Mouse (Mus musculus) lung, adult 2 months (tissue): ENCODE measurements around the gene Cacna1c. TPM values are rescaled to one million over a fixed set of nuclear protein-coding genes. Genes with fewer than 3 reads are reported as not detected.

Experiments
- DNase-seq: peaks from one replicate; pipeline ENCODE4 v3.0.0; 2022
- H3K4me1 ChIP-seq: fragments of 200-500 bp; 2 replicates; pipeline ENCODE4 v1.6.1; 2011; ENCODE audit warnings: low read length; ENCODE audit not compliant: control insufficient read depth, insufficient read depth
- H3K4me3 ChIP-seq: fragments of 200-500 bp; replicated peaks from 2 replicates; pipeline ENCODE3; 2011; ENCODE audit warnings: low read depth, mild to moderate bottlenecking, control low read depth, low read length; ENCODE audit errors: extremely low read depth
- CTCF ChIP-seq: fragments of 200-500 bp; IDR thresholded peaks from 2 replicates; pipeline ENCODE4 v1.5.1; 2011; ENCODE audit warnings: mild to moderate bottlenecking, low read length, control low read depth; ENCODE audit not compliant: insufficient read depth
- POLR2A ChIP-seq: fragments of 200-500 bp; IDR thresholded peaks from 2 replicates; pipeline ENCODE4 v1.6.1; 2011; ENCODE audit warnings: low read depth, mild to moderate bottlenecking, control low read depth, low read length, borderline replicate concordance; ENCODE audit errors: extremely low read depth
- WGBS: fragments of 180-500 bp; shearing (Covaris S2); methylation state at CpG from one replicate; pipeline ENCODE4 v1.1.7; 2018; 5-methylcytosine and 5-hydroxymethylcytosine counted together
- polyA plus RNA-seq: library from polyadenylated mRNA; depleted of rRNA; stranded (reverse); fragments of >200 nt; gene quantifications from 2 replicates; pipeline ENCODE4 v1.2.3, GENCODE M21; 2012

Gene Cacna1c
- polyA plus RNA-seq, 1 experiment: 16.3 TPM

- 53% methylated on average over 4 of the region's 4 CpGs for WGBS
- TF ChIP-seq POLR2A (no peak), CTCF (no peak)
- Histone ChIP-seq H3K4me3 (no peak overlapping the region), H3K4me1 (no peaks in the 10 kb centered on the region; the same call in 1 of the 2 replicates)
- no peak for DNase-seq
Measured at GRCm38 (mm10) chr6:118968776-118969175, 227.4 kb downstream of the Cacna1c start.

- peaks cover 2% of the 10 kb centered on the region for H3K4me1 ChIP-seq
- H3K4me3 ChIP-seq: no peak overlapping the region
- 62% methylated on average over 4 of the region's 4 CpGs for WGBS
- no peak for DNase-seq
- TF ChIP-seq CTCF (no peak), POLR2A (no peak)
Measured at GRCm38 (mm10) chr6:118966904-118967303, 229.3 kb downstream of the Cacna1c start.

GRCm38 (mm10) chr6:118965577-118965976 lies 230.6 kb downstream of the Cacna1c start:
- peaks cover 2% of the 10 kb centered on the region for H3K4me1 ChIP-seq
- TF ChIP-seq CTCF: no peak
- no peak for TF ChIP-seq POLR2A
- 68% methylated on average over 2 of the region's 2 CpGs for WGBS
- no peak for DNase-seq
- no peak overlapping the region for H3K4me3 ChIP-seq

DNA sequence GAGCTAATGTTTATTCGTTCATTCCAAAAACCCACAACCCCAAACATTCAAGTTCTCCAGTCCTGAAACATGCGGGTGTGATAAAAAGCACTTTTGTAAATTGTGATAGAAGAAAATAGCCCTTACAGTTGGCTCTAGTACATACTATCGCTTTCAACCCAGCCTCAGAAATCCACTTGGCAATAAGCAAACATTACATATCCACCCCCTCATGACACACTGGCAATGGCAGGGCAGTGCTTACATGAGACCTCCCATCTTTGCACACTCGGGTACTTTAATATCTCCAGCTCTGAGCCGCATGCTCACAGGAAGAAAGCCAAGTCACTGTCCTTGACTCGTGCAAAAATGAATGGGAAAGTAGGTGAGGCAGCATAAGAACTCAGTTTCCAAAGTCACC lies 232.4 kb downstream of the Cacna1c start:
- 48% methylated on average over 6 of the region's 6 CpGs for WGBS
- Histone ChIP-seq H3K4me3 (no peak overlapping the region), H3K4me1 (peaks cover 2% of the 10 kb centered on the region; the same call in 1 of the 2 replicates)
- DNase-seq: no peak
- no peak for TF ChIP-seq POLR2A
- no peak for TF ChIP-seq CTCF

- Histone ChIP-seq H3K4me1 (peaks cover 2% of the 10 kb centered on the region; the same call in 1 of the 2 replicates), H3K4me3 (no peak overlapping the region)
- WGBS: 52% methylated on average over 5 of the region's 5 CpGs
- DNase-seq: no peak
- TF ChIP-seq CTCF: no peak
- TF ChIP-seq POLR2A: no peak
Measured at GRCm38 (mm10) chr6:118963283-118963682, 232.9 kb downstream of the Cacna1c start.

- no peak for DNase-seq
- Histone ChIP-seq H3K4me1 (peaks cover 10% of the 10 kb centered on the region), H3K4me3 (no peak overlapping the region)
- TF ChIP-seq POLR2A (no peak), CTCF (no peak)
- WGBS: 87% methylated on average over 9 of the region's 9 CpGs
Measured at GRCm38 (mm10) chr6:118958529-118958928, 237.7 kb downstream of the Cacna1c start.

GRCm38 (mm10) chr6:118956234-118956633 lies 240.0 kb downstream of the Cacna1c start:
- no peak for TF ChIP-seq POLR2A
- no peak for TF ChIP-seq CTCF
- no peak overlapping the region for H3K4me3 ChIP-seq
- 78% methylated on average over 4 of the region's 4 CpGs for WGBS
- H3K4me1 ChIP-seq: peaks cover 7% of the 10 kb centered on the region
- DNase-seq: no peak

DNA sequence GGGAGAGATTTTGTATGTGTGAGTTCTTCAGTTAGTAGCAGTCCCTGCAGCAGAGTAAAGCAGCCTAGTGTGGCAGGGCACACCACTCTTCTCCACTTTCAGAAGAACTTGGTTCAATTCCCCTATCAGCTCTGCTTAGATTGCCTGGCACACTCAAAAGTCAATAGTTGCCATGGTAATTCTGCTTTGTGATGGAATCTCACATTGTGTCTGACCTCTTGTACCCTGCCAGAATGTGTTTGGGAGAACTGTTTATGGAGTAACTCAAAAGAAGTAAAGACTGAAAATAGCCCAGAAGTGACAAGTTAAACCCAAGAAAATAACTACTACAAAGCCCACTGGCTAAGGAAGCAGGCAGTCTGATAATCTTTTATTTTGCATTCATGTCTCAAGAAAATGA lies 240.4 kb downstream of the Cacna1c start:
- Histone ChIP-seq H3K4me3 (no peak overlapping the region), H3K4me1 (peaks cover 7% of the 10 kb centered on the region)
- TF ChIP-seq CTCF: no peak
- no peak for TF ChIP-seq POLR2A
- DNase-seq: no peak

- no peak overlapping the region for H3K4me3 ChIP-seq
- DNase-seq: no peak
- TF ChIP-seq CTCF (no peak), POLR2A (no peak)
- H3K4me1 ChIP-seq: peaks cover 7% of the 10 kb centered on the region
- 46% methylated on average over 7 of the region's 7 CpGs for WGBS
Measured at GRCm38 (mm10) chr6:118954988-118955554, 241.1 kb downstream of the Cacna1c start.

GRCm38 (mm10) chr6:118952377-118952776 lies 243.8 kb downstream of the Cacna1c start:
- no peak for TF ChIP-seq CTCF
- TF ChIP-seq POLR2A: no peak
- WGBS: 85% methylated on average over 9 of the region's 9 CpGs
- DNase-seq: no peak
- Histone ChIP-seq H3K4me1 (peaks cover 11% of the 10 kb centered on the region), H3K4me3 (no peak overlapping the region)
